Mouse (Mus musculus) lung, postnatal 36 days (tissue): ENCODE data around the gene Cdk14.

Source experiments
- DNase-seq: peaks from one replicate; pipeline ENCODE4 v3.0.0; 2022; ENCODE audit warnings: mixed read lengths

Cdk14 gene

GRCm38 (mm10) chr5:5044326-5044725, 375.8 kb downstream of the Cdk14 start:
- DNase-seq, result no peak

- DNase-seq, result no peak
Observed at GRCm38 (mm10) chr5:5042735-5043134, 377.4 kb downstream of the Cdk14 start.

DNA sequence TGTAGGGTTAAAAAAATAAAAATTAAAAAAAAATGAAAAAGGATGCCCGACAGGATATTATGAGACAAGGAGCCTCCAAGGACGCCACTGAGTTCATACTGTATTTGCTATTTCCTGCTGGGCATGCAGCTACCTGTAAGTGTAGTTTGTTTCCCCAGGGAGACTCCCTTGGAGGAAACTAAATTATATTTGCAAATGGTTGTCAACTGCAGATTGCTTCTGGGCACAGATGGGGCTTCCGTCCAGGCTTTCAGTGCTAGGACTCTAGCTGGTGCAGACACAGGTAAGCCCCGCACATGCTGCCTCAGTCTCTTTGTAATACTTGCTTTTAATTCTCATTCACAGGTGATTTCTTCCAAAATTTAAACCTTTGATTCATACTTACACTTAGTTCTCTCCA, 378.6 kb downstream of the Cdk14 start:
- DNase-seq, result no peak

DNA sequence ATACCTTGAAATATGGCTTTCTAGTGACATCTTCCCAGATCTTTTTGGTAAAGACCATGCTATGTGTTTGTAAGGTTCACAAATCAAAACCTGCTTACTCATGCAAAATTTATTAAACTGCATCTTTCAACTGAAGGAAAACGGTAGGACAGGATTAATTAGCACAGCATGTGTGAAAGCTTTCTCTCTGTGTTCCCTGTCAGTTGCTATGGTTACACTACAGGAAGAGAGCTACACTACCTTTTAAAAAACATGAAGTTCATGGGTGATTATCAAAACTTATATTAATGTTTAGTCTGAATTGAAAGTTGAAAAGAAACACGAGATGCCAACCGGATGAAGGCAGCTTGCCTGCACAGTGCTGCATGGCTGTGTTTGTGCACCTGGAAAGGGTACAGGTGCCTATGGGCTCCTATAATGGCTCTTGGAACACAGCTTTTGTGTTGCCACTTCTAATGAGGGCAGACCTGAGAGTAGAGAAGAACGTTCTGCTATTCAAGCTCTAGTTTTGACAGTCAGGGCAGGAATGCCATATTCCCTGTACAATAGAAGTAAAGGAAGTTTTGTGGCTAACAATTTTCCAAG, 380.3 kb downstream of the Cdk14 start:
- DNase-seq, result no peak

GRCm38 (mm10) chr5:5033445-5033844, 386.7 kb downstream of the Cdk14 start:
- DNase-seq, result no peak

GRCm38 (mm10) chr5:5032847-5033246, 387.3 kb downstream of the Cdk14 start:
- DNase-seq, result no peak

- no peak for DNase-seq
Observed at GRCm38 (mm10) chr5:5032446-5032845, 387.7 kb downstream of the Cdk14 start.

GRCm38 (mm10) chr5:5030431-5030830, 389.7 kb downstream of the Cdk14 start:
- DNase-seq, result no peak

GRCm38 (mm10) chr5:5018959-5019358, 401.2 kb downstream of the Cdk14 start:
- no peak for DNase-seq

GRCm38 (mm10) chr5:5018242-5018641, 401.9 kb downstream of the Cdk14 start:
- no peak for DNase-seq

DNA sequence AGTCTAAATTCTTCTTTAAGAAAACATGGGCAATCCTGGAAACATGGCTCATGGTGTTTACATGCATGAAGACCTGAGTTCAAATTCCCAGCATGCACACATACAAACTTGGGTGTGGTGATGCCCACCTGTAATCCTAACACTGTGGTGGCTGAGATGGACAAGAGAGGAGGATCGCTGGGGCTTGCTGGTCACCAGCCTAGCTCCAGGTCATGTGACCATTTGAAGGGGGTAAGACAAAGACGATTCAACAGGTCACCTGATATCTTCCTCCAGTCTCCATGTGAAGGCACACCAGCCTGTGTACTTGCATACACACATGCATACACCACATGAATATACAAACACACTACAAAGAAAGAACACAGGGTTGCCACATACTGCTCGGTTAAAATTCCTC, 406.3 kb downstream of the Cdk14 start:
- DNase-seq, result no peak

DNA sequence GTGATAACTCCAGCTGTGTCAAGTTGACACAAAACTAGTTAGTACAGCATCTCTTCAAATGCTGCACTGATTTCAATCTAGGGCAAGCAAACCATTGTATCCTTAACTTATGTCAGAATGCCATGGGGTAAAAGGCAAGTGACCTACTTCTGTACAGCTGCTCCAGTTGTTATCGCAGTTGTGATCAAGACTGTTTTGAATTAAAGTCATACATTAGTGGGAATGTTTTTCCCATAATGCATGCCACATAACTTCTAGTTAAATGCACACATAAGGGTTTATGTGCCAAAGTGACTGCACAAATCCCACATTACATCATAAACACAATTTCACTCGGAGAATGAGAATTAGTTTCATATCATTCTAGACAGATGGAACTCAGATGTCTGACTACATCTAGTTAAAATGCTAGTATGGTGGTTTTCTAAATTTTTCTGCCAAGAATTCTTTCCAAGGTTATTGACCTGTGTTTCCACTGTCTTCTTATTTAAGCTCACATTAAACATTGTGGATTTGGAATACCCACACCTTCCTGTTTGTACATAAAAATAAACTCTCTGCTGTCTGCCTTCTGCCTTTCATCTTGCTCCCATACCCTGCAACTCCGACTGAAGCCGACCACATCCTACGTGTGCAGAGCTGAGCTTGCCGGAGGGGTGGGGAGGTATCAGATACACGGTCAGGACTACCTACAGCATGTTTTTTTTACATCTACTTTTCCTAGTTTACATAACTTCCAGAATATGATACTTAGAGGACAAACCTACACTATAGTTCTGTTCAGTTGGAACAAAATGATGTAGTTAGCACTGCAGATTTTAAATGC, 407.4 kb downstream of the Cdk14 start:
- DNase-seq, result no peak

GRCm38 (mm10) chr5:5008153-5008745, 411.9 kb downstream of the Cdk14 start:
- no peak for DNase-seq

- no peak for DNase-seq
Observed at GRCm38 (mm10) chr5:5007489-5008152, 412.5 kb downstream of the Cdk14 start.

DNA sequence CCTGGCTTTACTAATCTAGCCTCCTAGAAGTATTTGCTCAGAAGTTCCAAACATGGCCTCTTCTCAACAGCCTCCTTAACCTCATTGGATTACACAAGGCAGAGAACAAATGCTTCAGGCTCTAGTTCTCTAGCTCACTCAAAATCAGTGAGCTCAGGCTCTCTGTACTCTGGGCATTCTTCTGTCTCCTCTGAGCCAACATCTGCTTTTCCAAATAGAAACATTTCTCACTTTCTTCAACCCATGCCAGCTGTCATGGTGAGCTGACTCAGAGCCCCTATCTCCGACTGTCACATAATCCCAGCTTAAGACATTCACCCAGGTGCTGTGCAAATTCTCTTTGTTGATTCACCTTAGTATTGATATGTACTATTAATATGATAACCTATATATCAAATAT, 414.5 kb downstream of the Cdk14 start:
- DNase-seq, result no peak

DNA sequence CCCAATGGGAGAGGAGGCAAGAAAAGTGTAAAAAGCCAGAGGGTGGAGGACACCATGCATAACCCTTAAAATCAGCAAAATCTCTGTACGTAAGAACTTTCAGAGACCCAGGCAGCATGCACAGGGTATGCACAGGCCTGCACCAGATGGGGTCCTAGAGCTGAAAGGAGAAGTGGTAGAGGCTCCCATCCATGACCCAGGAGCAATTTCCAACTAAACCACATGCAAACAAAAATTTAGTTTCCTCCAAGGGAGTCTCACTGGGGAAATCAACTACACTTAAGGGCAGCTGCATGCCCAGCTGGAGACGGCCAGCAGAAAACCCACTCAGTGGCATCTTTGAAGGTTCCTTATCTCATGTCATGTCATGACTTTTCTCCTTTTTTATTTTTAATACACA, 415.4 kb downstream of the Cdk14 start:
- no peak for DNase-seq

GRCm38 (mm10) chr5:4993192-4993601, 426.9 kb downstream of the Cdk14 start:
- DNase-seq, result no peak

DNA sequence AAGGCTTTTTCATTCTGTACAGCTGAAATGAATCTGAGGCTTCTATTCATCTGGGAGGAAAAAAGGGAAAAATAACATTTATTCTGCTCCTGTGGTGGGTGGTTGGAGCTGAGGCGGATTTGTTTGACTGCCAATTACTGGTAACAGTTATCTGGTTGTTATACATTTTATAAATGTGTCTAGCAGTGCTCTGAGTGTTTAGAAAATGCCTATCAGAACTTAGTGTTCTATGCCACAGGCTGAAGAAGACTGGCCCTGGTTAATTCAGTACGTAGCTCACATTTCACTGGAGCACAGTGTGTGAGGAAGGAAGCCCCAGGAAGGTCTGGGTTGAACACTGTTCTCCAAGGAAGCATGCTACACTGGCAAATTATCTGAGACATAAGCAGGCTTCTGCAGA, 429.1 kb downstream of the Cdk14 start:
- no peak for DNase-seq

GRCm38 (mm10) chr5:4990237-4990636, 429.9 kb downstream of the Cdk14 start:
- DNase-seq, result no peak

- no peak for DNase-seq
Observed at GRCm38 (mm10) chr5:4986181-4986580, 433.9 kb downstream of the Cdk14 start.

DNA sequence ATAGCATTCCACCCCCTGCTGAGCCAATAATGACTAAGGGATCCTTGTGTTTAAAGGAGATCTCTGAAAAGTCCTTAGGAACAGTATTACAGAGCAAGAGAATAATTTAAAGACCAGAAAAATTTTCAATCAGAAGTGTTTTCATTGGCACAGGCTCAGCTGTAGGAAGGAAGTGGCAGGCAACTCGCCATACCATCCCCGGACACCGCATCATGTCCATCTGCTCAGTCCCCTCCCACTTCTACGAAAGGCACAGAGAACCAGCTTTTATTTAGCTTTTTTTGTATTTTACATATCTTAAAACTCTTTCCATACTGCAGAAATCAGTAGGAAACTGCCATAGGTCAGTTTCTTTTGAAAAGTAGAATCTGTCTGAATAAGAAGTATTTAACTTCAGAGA, 440.6 kb downstream of the Cdk14 start:
- DNase-seq, result no peak

GRCm38 (mm10) chr5:4973408-4973807, 446.7 kb downstream of the Cdk14 start:
- no peak for DNase-seq

DNA sequence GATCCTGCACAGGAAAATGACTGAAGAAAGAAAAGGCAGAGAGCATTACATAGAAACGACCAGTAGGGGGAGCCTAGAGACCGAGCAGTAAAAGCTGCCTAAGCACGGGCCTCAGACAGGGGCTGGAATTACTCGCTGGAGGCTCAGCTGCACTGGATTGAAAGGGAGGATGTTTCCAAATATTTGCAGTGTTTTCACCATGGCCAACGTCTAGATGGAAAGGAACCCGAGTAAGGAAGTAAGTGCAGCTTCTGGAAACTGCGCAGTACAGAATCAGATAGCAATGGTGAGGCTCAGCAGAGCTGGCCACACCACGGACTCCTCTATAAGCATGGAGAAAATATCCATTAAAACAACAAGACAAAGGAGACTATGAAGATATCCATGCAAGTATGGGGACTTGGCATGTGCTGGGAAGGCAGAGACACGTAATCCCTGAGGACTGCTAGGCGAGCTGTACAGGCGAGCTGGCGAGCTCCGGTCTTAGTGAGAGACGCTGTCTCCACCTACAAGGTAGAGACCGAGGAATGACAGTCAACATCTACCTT, 458.0 kb downstream of the Cdk14 start:
- peak; percentile 80 for DNase-seq
